Comparison of ENCODE assay signal across 8 mouse cellular contexts in genomic region chr13:41002001-41002400, GRCm38 (mm10). TPM values are rescaled to one million over a fixed set of nuclear protein-coding genes. Genes with fewer than 3 reads are reported as not detected.
DNase-seq lines count a peak whose midpoint lies in the region; ATAC-seq and TF ChIP-seq lines count a peak whose summit lies in the region.

No protein-coding gene starts in this region.

- no peak for TF ChIP-seq CTCF in left cerebral cortex, adult 2 months (IDR thresholded peaks at IDR 0.05)
- no peak for TF ChIP-seq CTCF in embryonic fibroblast, embryonic 13.5 days (IDR thresholded peaks at IDR 0.05; ENCODE audit: borderline replicate concordance, insufficient read depth, low read length)

- ATAC-seq in limb, embryonic 14.5 days (ENCODE audit: low FRiP score, low read depth): no peak
- no peak for ATAC-seq in stomach, embryonic 14.5 days (ENCODE audit: insufficient number of reproducible peaks, insufficient read depth, low FRiP score, low read depth)
- ATAC-seq in monocyte, adult 5-6 weeks (replicated peaks; ENCODE audit: insufficient number of reproducible peaks, low FRiP score, low TSS enrichment, poor library complexity, severe bottlenecking): no peak

- 88% methylated on average over 5 of the region's 5 CpGs for WGBS in limb, embryonic 14.5 days
- 82% methylated on average over 5 of the region's 5 CpGs for WGBS in stomach, embryonic 14.5 days

- H3K4me1 ChIP-seq in embryonic fibroblast, embryonic 13.5 days (ENCODE audit: control insufficient read depth, insufficient read depth, low read length): peaks cover 3% of the 10 kb centered on the region
- peaks cover 10% of the 10 kb centered on the region; the same call in 1 of the 2 replicates for H3K4me1 ChIP-seq in limb, embryonic 14.5 days (ENCODE audit: control insufficient read depth, insufficient read depth, low read length)
- H3K4me1 ChIP-seq in stomach, embryonic 14.5 days (ENCODE audit: control insufficient read depth, insufficient read depth, low read length): peaks cover 7% of the 10 kb centered on the region; the same call in 1 of the 2 replicates

- intact Hi-C loops in left cerebral cortex, adult 2 months (cut with DNase I): loop anchor here (5.0 kb wide), 1 partner anchor 240 kb away; no protein-coding TSS in a partner anchor

- H3K9ac ChIP-seq in limb, embryonic 14.5 days (ENCODE audit: low read depth, low read length, severe bottlenecking): no peak overlapping the region
- no peak overlapping the region for H3K9ac ChIP-seq in stomach, embryonic 14.5 days (replicated peaks; ENCODE audit: low read depth, low read length)

- H3K4me3 ChIP-seq in left cerebral cortex, adult 2 months: peak overlapping the region; percentile 63
- peak overlapping the region; percentile 51 for H3K4me3 ChIP-seq in embryonic fibroblast, embryonic 13.5 days (ENCODE audit: insufficient read depth, low read length)
- H3K4me3 ChIP-seq in limb, embryonic 14.5 days (replicated peaks; ENCODE audit: low read length): peak overlapping the region; percentile 97
- H3K4me3 ChIP-seq in stomach, embryonic 14.5 days (ENCODE audit: low read depth, low read length): peak overlapping the region; percentile 93

- peaks cover 26% of the 10 kb centered on the region for H3K36me3 ChIP-seq in limb, embryonic 14.5 days (ENCODE audit: control insufficient read depth, insufficient read depth, low read length)
- peaks cover 26% of the 10 kb centered on the region for H3K36me3 ChIP-seq in stomach, embryonic 14.5 days (ENCODE audit: control insufficient read depth, insufficient read depth, low read length)

- no peak for DNase-seq in left cerebral cortex, adult 2 months (ENCODE audit: extremely low spot score in 1 of 2, low spot score in 2 of 2)
- DNase-seq in left cerebral cortex, adult 18-20 months (ENCODE audit: low spot score in 2 of 2): no peak
- no peak for DNase-seq in limb, embryonic 14.5 days (ENCODE audit: low spot score)
- DNase-seq in right cerebral cortex, adult 18-20 months: no peak
- DNase-seq in cerebellum, adult 9-10 months: no peak

- TF ChIP-seq POLR2A in embryonic fibroblast, embryonic 13.5 days (IDR thresholded peaks at IDR 0.05; ENCODE audit: low read depth, low read length): no peak
- TF ChIP-seq POLR2A in limb, embryonic 14.5 days (IDR thresholded peaks at IDR 0.05; ENCODE audit: borderline replicate concordance, extremely low read depth, insufficient read depth, insufficient read length): no peak

- no peak overlapping the region for H3K27ac ChIP-seq in left cerebral cortex, adult 2 months
- no peak overlapping the region for H3K27ac ChIP-seq in embryonic fibroblast, embryonic 13.5 days (ENCODE audit: insufficient read depth, low read length)
- no peak overlapping the region for H3K27ac ChIP-seq in limb, embryonic 14.5 days (replicated peaks; ENCODE audit: low read depth, low read length)
- no peak overlapping the region for H3K27ac ChIP-seq in stomach, embryonic 14.5 days (ENCODE audit: low read length)

- no peaks in the 10 kb centered on the region for H3K27me3 ChIP-seq in limb, embryonic 14.5 days (ENCODE audit: control insufficient read depth, insufficient read depth, low read length)
- H3K27me3 ChIP-seq in stomach, embryonic 14.5 days (ENCODE audit: control insufficient read depth, insufficient read depth, low read length): no peaks in the 10 kb centered on the region

- no peaks in the 10 kb centered on the region for H3K9me3 ChIP-seq in limb, embryonic 14.5 days (ENCODE audit: control insufficient read depth, low read length)
- no peaks in the 10 kb centered on the region for H3K9me3 ChIP-seq in stomach, embryonic 14.5 days (ENCODE audit: control insufficient read depth, low read depth, low read length)

- H3K4me2 ChIP-seq in limb, embryonic 14.5 days (replicated peaks; ENCODE audit: low read depth, low read length, severe bottlenecking): peak overlapping the region; percentile 76
- H3K4me2 ChIP-seq in stomach, embryonic 14.5 days (replicated peaks; ENCODE audit: low read depth, low read length): peak overlapping the region; percentile 84

RNA-seq across cellular contexts. Expression of gene Pak1ip1, which starts 1.2 kb away (rescaled TPM):
- 10 to 100 TPM; 39.4 to 43.7 TPM for total RNA-seq in left cerebral cortex, adult 2 months (2021)
- 10 to 100 TPM; 40.1 to 41.5 TPM for total RNA-seq in left cerebral cortex, adult 18-20 months (2021)
- 54.7 and 60.7 TPM in 2 replicates for polyA plus RNA-seq in embryonic fibroblast, embryonic 13.5 days (2011; ENCODE audit: insufficient read length, low read depth, missing spikeins)
- 44.6 and 54.0 TPM in 2 replicates for polyA plus RNA-seq in limb, embryonic 14.5 days (2012; rRNA removed)
- polyA plus RNA-seq in limb, embryonic 14.5 days (2014; fragmentation: Nextera tagmentation; extraction: Ambion mirVana): 55.7 and 60.7 TPM in 2 replicates
- 68.3 and 70.8 TPM in 2 replicates for polyA plus RNA-seq in stomach, embryonic 14.5 days (2014; fragmentation: Nextera tagmentation; extraction: Ambion mirVana)
- total RNA-seq in monocyte, adult 5-6 weeks (2017): 101 to 135 TPM (median 117 TPM) in 3 replicates

RNA-seq across cellular contexts. Expression of gene Tmem14c, which starts 14.1 kb away (rescaled TPM):
- 10 to 100 TPM; 54.7 to 54.9 TPM for total RNA-seq in left cerebral cortex, adult 2 months (2021)
- total RNA-seq in left cerebral cortex, adult 18-20 months (2021): 10 to 100 TPM; 52.6 to 58.6 TPM
- polyA plus RNA-seq in embryonic fibroblast, embryonic 13.5 days (2011; ENCODE audit: insufficient read length, low read depth, missing spikeins): 91.8 and 109 TPM in 2 replicates
- 110 and 122 TPM in 2 replicates for polyA plus RNA-seq in limb, embryonic 14.5 days (2012; rRNA removed)
- 220 and 229 TPM in 2 replicates for polyA plus RNA-seq in limb, embryonic 14.5 days (2014; fragmentation: Nextera tagmentation; extraction: Ambion mirVana)
- polyA plus RNA-seq in stomach, embryonic 14.5 days (2014; fragmentation: Nextera tagmentation; extraction: Ambion mirVana): 225 and 228 TPM in 2 replicates
- total RNA-seq in monocyte, adult 5-6 weeks (2017): 116 to 148 TPM (median 143 TPM) in 3 replicates
